Mouse (Mus musculus) right cerebral cortex, postnatal 36 days (tissue): ENCODE measurements at regions not wholly inside any gene's neighbourhood (a gene's known extent, or its start where the extent isn't known, plus 50 kb on each side); places are given as distances from the start of the nearest gene placed in this dataset.

ENCODE experiments used
- DNase-seq, 2 experiments: peaks; one replicate each; pipeline ENCODE4 v3.0.0; 2022; ENCODE audit warnings: low spot score in 2 of 2, mixed read lengths in 1 of 2

DNA sequence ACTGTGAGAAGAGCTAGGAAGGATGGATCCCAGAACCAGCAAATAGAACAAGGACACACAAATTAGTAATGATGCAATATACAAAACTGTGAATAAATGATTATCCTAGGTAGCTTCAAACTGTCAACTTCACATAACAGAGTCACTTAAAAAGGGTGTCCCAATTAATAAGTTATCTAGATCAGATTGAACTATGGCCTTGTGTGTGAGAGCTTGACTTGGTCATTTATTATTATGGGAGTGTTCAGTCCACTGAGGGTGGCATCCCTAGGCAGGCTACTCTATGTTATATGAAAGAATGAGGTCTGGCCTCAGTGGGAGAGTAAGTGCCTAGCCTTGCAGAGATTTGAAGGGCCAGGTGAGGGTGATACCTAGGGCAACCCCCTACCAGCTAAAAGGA is 104.4 kb upstream of the Chl1 start:
- no peak for DNase-seq

DNA sequence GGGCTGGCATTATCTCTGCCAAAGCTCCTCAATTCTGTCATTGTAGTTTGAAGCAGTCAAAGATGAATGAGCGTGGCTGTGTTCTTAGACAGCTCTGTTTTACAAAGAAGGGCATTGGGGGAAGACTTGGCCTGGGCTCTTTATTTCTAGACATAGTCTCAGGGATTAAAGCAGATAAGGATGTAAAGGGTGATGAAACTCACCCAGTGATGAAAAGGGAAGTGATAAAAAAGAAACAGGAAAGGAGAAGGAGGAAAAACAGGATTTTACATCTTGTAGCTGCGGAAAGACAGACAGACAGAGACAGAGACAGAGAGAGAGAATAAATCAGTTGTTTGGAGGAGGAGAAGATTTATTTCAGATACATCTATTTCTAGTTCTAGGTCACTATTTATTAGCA is 95.5 kb upstream of the Chl1 start:
- DNase-seq = no peak

DNA sequence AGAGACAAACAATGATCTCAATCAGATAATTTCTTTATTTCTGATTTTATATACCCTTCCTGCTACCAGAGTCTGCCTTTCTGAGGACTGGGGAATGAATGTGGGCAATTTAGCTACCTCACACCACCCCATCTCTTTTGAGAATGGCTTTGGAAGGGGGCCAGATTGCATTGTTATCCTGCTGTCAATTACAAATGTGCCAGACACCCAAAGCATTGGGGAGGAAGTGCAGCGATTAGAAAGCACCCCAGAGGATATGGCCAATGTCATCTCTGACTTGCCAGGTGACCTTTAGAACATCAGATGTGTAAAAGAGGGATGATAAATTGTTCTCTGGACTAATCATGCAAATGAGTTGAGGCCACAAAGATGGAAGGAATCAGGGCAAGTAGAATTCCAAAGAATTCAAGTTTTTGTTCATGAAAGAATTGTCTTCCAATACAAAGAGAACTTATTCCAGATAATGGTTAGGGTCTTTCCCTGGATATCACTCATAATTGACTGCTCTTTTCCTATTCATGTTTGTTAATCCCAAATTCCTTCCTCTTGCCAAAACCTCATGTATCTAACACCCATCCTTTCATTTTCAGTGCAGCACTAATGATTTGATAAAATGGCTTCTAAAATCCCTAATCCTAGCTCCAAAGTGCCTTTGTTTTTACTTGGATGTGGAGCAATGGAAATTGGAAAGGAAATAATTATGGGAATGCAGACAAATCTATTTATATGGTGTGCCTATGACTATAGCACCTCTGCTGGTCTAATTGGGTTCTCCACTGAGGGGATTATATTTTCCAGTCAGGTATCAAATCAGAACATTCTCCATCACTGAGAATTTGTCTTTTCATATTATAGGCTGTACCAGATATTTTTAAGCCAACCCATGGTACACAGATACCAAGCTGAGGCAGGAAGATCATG is 89.1 kb upstream of the Chl1 start:
- DNase-seq = no peak

DNA sequence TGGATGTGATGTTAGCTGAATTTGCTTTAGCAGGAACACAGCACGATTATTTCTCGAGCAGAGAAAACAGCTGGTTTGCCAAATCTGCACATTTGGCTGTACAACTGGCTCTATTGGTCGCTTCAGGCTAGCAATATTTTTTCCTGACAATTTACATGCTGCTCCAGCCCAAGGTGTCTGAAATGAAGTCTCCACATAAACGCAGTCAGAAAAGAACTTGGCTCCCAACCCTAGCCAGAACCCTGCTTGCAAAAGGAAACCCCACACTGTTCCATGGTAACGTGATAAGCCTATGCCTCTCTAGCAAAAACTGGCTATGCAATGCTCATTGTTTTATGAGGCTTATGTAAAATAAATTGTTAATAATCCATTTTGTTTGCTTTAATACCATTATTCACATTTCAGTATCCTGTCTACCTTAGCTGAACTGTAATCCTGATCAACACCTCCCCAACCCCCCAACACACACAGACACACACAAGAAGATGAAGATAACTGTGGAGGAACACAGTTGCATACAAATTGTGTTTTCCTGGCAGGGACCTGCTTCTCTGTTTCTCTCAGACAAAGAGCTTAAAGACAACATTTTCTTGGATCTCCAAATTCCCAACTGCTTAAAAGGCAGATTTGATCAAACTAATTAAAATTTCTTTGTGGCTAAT is 79.3 kb upstream of the Chl1 start:
- peak; percentile 1 for DNase-seq

DNA sequence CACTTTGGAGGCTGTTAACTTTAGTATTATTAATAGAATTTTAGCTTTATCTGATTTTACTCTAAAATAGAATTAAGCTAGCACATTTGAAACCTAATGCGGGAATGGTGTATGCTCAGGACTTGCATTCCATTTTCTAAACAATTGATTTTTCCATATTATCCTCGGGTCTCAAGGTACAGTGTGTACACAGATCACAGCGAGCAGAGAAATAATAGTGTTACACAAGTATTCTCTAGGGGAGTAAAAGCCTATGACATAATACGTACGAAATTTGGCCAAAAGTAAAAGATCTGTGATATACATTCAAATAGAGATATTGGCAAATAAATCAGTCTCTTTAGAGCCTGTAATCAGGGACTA is 78.8 kb upstream of the Chl1 start:
- DNase-seq = no peak
